Mouse (Mus musculus) ovary, adult 18-20 months (tissue): ENCODE results near the gene Haghl.
"Not testable (repeated sequence)": the region's sequence is repeated elsewhere in the genome, so short reads cannot be mapped to it uniquely, and the experiment has no call there.

Source experiments
- DNase-seq: peaks from one replicate; pipeline ENCODE4 v3.0.0; 2022; ENCODE audit warnings: low spot score, mixed read lengths

The Haghl gene

DNA sequence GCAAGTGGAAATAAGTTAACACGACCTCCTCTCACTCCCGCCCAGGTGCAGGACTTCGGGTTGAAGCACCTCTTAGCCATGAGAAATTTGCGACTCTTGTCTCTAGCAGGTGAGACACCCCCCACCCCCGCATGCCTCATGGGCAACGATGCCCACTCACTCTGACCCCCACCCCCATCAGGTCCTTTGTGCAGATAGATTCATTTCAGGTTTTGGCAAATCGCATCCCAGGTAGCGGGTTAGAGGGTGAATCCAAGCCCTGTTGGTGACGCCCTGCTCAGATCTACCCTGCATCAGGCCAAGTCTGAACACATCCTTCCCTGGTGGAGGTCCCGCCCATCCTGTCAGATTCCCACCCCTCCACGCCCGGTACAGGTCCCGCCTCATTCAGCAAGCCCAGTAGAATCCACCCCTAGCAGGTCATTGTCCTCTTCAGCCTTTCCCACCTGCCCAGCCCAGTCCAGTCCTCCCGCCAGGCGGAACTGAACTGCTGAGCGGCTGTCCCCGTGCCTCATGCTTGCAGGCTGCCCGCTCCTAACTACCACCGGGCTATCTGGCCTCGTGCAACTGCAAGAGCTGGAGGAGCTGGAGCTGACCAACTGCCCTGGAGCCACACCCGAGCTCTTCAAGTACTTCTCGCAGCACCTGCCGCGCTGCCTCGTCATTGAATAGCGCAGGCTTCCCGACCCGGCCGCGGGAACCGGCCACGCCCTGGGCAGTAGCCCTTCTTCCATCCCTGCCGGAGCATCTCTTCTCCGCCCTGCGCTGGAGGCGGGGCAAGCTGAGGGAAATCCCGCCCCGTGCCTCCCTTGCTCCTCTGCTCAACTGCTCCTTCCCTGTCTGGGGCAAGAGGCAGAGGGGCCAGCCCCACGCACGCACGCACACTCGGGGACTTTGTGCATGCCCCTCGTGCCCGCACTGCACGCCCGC lies 33.6 kb upstream of the Haghl start:
- DNase-seq = no peak

DNA sequence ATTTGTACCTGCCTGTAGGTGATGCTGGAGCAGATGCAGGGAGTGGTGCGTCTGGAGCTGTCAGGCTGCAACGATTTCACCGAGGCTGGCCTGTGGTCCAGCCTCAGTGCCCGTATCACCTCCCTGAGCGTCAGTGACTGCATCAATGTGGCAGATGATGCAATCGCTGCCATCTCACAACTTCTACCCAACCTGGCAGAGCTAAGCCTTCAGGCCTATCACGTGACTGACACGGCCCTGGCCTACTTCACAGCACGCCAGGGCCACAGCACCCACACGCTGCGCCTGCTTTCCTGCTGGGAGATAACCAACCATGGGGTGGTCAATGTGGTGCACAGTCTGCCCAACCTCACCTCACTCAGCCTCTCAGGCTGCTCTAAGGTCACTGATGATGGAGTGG lies 32.2 kb upstream of the Haghl start:
- DNase-seq = no peak

DNA sequence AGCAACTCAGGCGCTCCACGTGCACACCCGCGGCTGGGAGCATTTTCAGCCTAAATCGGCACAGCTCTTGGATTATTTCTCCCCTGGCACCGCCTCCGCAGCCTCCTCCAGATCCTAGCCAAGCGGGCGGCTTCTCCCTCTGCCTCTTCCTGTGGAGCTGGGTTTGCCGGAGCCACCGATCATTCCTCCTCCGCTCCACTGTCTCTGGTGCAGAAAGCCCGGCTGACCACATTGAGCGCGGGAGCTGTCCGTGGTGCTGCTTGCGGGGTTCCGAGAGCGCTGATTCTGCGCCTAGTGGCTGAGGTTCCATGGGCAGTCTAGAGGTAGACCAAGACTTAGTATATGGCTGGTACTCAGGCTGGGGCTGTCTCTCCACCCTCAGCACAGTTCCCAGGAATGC lies 28.0 kb upstream of the Haghl start:
- DNase-seq = no peak

DNA sequence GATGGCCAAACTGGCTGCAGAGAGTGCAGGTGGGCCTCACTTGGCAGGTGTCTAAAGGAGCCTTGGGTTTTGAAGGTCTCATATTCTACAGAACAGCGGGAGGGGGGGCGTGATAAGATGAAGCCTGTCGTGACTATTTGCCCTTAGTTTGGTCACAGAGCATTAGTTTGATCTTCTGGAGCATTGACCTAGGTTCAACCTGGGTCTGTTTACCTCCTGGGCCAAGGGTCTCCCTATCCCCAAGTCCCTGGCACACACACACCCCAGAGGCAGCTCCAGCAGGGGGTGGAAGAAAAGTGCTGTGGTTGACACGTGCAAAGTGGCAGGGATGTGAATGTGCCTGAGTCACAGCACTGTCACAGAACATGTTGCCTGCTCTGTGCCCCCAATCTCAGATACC lies 25.4 kb upstream of the Haghl start:
- no peak for DNase-seq

DNA sequence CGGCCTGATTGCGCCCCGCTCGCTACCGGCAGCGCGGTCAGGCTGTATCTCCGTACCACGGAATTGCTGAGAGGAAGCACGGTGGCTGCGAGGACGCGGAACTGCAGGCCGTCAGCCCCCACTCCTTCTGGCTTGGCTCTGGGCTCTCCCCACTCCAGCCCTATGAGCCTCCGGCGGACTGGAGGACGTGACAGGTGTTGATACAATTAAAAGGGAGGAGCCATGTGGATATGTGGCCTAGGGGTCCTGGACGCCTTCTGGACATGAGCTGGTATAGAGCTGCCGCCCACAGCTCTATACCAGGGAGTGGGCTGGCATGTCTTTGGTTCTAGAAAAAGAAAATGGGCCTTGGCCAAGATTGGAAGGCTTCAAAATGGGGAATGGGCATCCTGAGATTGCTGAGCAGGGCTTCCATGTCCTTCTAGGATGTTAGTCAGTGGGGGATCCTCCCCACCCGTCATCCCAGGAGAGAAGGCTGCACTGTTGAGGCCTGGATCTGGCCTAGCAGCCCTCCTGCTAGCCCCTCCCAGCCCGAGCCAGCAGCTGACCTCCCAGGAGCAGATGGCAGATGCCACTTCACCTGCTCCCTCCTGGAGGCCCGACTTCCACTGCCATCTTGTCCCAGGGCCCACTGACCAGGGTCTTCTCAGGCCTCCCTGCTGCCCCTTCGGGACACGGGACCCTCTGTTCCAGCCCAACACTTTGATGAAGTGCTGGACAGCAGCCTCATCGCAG lies 24.3 kb upstream of the Haghl start:
- no peak for DNase-seq

DNA sequence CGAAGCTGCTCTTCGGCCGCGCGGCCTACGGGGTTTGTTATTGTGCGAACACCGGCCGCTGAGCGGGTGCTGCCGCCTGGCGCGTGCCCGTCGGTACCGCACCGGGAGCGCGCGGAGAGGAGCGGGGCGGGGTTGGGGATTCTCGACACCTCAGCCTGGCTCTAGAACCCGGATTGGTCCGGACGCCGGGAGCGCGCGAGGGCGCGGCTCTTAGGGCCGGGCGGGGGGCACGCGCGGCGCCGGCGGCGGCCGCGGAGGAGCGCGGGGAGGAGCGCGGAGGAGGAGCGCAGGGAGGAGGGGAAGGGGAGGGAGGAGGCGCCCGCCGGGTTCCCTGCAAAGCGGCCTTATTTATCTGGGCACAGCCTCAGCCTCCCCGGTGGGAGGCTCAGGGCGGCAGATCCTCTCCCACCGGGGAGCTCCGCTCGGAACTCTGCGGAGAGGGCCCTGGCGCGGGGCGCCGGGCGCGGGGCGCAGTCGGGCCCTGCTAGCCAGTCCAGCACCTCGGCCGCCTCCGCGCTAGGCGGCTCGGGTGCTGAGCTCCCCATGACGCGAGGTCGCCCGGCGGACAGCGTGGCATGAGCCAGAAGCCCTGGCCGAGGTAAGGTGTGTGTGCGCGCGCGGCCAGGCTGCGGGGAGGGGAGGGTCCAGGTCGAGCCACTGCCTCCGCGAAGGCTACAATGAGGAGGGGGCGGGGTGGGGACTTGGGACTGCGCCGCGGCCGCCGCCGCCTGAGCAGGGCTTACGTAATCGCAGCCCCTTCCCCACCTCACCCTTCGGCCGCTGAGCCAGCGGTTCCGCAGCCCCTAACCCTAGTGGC lies 23.5 kb upstream of the Haghl start, which contains the start of gene Fbxl16:
TSS of gene Fbxl16 (plus strand) at position 297 of the 817 bp plus-strand sequence.
- peak; percentile 59 for DNase-seq

DNA sequence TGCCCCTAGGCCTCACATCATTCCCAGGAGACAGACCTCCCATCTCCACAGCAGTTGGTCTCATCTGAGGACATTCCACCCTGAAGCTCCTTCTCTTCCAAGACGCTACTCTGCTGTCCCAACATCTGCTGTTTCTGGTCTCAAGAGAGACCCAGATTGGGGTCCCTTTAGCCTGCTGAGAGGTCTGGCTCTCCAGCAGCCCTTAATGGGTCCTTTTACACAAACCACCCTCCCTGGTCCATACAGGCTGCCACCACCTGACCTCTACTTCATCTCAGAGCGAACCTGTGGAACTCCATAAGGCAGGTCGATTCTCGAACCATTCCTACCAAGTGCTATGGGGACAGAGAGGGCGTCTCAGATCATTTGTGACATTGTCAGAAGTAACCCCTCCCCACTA lies 22.6 kb upstream of the Haghl start:
- DNase-seq = no peak

DNA sequence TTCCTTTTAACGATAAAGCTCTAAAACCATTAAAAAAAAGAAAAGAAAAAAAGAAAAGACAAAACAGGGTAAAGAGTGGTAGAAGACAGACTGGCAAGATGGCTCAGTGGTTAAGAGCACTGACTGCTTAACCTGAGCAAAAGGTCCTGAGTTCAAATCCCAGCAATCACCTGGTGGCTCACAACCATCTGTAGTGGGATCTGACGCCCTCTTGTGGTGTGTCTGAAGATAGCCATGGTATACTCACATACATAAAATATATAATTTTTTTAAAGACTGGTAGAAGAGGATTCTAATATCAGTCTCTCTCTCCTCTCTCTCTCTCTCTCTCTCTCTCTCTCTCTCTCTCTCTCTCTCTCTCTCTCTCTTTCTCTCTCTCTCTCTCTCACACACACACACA lies 22.0 kb upstream of the Haghl start:
- DNase-seq = not testable (repeated sequence)

DNA sequence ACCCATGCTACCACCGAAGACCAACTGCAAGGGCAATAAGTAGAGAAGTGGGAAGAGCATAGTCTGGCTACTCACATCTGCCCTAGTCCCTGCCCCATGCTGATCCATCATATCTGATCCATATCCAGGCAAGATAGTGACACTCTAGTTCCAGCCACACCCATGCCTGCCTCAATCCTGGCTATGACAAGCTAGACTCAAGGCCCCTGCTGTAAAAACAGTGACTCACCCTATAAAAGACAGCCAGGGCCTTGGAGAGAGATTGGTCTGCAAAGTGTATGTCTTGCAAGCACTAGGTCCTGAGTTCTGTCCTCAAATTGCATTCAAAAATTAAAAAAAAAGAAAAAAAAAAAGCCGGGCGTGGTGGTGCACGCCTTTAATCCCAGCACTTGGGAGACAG lies 21.0 kb upstream of the Haghl start:
- no peak for DNase-seq

DNA sequence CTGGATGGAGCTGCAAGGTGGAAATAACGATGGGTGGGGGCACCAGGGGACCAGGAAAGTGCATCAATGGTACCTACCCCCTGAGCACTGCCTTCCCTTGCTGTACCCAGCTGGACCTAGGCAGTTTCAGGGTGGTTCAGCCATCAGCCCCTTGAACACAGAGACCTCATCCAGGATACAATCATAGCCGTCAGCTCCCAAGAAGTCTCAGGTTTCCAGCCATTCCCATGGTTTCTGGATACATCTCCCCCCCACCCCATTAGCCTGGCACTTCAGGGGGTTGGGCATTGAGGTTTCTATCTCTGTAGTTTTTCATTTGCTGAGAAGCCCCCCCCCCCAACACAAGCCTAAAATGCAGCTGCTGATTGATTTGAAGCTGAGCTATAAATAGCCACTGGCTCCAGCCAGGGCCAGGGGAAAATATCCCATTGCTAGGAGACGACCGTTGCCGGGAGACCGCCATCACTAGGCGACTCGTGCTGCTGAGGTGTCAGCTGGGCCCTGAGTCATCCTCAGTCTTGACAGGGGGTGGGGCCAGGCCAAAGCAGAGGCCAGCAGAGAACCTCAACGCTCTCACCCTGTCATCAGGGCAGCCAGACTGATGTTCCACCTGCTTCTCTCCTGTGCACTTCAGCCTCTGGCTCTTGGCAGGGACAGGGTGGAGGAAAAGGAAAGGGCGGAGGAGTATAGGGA lies 17.5 kb upstream of the Haghl start:
- no peak for DNase-seq

DNA sequence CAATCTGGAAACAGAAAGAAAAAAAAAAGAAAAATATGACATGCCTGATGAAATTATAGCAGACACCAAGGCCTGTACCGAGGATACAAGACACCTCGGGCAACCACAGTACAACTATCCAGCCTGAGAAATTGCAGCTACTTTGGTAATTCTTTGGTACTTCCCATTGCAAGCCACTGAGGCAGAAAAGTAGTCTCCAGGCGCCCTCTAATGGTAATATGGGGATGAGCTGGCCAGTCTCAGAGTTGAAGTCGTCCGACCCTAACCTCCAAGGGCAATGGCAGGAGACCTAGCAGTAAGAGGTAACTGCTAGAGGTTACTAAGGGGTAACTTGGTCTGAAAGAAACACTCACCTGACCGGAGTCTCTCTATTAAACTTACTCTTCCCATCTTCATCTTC lies 15.6 kb upstream of the Haghl start:
- DNase-seq = no peak

DNA sequence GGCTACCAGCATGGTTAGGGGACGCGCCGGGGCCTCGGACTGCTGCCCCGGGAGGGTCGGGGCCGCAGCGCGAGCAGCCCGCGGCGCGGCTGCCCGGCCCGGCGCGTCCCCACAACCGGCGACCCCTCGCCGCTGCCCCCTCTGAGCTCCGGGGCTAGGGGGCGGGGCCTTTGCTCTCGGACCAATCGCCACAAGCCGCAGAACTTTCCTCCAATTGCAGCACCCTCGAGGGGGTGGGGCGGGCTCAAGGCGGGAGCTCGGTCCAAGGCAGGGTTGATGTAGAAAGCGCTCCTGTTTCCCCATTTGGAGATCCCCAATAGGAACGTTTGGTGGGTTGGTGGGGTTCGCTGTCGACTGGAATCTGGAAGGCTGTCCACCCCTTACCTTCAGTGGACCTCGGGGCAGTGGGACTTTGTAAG lies 11.5 kb upstream of the Haghl start, which contains the start of gene Metrn:
TSS of gene Metrn (minus strand) at position 186 of the 419 bp plus-strand sequence.
- DNase-seq = peak; percentile 79

DNA sequence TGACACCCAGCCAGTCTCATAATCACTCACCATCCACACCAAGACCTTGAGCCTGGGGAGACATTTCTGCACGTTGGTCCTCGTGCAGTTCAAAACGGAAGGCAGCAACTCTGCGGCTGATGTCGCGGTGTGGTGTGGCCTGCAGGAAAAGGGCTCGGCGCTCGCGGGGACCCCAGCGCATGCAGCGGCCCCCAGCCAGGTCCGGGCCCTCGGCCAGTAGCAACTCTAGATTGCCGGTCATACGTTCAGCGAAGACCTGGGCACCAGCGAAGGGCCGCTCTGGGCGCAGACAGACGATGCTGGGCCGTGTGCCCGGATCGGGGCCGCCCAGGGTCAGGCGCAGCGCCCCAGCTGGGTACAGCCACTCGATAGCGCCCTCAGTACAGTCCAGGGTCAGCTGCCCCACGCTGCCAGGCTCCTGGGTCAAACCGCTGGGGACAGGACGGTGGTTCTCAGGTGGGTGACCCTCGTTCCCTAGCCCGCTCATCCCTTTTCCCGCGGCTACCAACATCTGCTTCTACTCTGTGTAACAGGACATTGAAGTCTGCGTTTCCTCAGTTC lies 10.8 kb upstream of the Haghl start:
- no peak for DNase-seq

DNA sequence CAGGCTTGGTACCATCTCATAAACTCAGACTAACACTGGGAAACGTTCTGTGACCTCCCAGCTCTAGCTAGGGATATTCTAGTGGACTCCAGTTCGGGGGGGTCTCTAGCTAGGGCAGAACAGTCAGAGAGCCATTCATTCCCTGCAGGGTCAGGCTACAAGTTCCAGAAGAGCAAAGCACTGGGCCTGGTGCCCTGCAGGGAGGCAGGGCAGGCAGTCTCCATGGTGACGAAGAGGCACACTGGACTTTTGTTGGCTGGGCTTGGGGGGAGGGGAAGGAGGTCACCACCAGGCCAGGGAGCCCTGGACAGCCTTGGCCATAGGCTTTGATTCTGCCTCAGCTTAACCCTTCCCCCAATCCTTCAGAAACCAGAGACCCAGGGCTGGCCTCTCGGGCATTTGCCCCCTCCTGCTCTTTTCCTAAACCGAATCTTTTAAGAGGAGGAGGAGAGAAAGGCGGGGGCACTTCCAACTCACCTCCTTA lies 10.2 kb upstream of the Haghl start, which contains the start of gene AC134908.4:
TSS of gene AC134908.4 (minus strand) at position 51 of the 484 bp plus-strand sequence.
- DNase-seq = peak; percentile 42

DNA sequence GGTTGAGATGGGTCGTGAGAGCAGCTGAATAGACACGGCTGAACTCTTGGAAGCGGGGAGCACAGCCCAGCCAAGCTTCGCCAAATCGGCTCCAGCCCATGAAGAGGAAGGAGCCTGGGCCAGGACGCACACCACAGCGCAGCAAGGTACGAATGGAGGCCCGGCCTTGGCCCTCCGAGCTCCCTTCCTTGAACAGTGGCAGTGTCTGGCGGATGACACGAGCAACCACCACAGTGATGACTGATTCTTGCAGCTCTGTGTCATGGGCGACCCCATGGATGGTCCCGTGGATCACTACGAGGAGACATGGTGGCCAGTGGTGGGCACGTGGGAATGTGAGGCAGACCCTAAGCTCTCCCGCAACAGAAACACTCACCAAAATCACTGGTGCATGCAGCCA lies 9.5 kb upstream of the Haghl start:
- DNase-seq = no peak

DNA sequence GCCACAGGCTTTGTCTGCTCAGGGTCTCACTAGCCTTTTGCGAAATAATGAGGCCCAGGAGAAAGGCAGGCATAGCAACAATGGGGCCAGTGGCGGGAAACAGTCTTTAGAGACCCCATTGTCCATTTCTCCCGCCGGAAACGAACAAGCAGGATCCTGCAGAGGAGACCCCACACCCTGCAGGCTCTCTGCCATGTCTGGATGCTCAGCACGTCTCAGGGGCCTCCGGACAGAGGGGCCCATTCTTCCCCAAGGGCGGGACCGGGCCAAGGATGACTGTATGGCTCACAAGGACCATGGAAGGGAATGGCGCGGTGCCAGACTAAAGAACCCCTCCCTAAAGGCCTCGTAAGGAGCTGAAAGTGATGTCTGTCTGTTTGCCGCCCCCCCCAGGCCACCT lies 8.7 kb upstream of the Haghl start:
- no peak for DNase-seq

DNA sequence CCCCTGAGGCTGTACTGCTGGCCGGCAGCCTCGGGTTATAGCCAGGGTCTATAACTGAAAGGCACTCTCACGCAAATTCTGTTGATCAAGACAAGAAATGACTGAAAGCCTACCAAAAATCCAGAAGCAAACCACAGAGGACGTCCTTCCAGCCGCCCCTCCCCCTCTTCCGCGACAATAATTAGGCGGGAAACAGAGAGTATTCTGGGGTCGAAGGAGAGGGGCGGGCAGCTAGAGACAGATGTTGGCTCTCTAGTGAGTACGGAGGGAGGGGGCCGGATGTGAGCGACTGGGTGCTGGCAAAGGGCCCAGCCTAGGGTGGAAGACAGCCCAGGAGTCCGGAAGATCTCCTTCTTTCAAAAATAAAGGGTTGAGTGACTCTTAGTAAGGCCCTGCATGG lies 7.1 kb upstream of the Haghl start, which contains the start of gene Fam173a:
TSS of gene Fam173a (minus strand) at position 287 of the 400 bp plus-strand sequence.
- peak; percentile 62 for DNase-seq

DNA sequence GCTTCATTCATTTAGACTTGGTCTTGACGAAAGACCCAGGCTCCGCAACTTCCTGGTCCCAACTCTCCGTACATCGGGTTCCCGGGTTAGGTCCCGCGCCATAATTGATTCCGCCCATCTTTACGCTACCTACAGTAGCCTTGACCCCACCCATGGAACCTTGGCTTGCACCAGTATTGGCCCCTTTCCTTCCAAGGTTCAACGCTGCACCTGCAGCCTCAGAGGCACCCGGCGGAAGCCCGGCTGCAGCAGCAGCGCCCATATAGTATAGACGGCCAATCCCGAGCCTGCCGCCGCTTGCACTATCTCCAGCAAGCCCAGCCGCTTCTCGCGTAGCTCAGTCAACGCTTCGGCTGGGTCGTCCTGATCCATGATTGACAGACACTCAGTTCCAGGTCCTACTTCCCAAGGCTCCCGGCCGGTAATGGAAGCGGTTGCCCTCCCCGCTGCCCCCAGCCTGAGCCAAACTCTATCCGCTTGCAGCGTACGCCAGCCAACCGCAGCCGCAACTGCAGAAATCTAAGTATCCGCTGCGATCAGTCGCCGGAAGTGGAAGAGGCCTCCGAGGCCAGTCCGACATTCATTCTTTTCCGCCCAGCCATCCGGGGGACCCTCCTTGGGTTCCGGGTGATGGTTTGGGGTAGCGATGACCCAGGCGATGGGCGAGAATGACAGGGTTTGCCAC lies 6.5 kb upstream of the Haghl start:
- DNase-seq = peak; percentile 66

DNA sequence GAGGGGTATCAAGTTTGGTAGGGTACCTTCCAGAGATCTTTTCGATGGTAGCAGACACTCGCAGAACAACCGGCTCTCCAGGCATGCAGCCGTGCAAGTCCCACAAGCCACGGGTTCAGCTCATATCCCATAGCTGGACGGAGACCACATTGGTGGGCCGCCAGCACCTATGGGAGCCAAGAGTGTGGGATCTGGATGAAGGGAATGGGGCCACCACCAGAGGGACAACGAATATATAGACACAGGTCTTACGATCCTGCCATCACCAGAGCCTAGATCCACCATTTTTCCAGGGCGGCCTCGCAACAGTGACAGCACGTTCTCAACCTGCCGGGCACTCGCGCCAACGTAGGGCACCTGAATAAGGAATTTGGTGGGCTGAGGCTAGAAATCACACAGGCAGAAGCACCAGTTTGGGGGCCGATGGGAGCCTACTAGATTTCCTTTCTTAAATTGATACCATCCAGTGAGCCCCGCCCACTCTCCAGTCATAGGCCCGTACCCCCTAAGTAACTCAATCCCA lies 5.9 kb upstream of the Haghl start:
- no peak for DNase-seq
